Mouse (Mus musculus): ENCODE measurements around the gene Mrpl12. TPM values are rescaled to one million over a fixed set of nuclear protein-coding genes. Genes with fewer than 3 reads are reported as not detected.
A peak's percentile ranks its signal among the peaks of the same experiment; 100 is the strongest.

Mrpl12 gene
- polyA plus RNA-seq (2014; fragmentation: Nextera tagmentation; extraction: Ambion mirVana), result 252 and 266 TPM in 2 replicates

DNA sequence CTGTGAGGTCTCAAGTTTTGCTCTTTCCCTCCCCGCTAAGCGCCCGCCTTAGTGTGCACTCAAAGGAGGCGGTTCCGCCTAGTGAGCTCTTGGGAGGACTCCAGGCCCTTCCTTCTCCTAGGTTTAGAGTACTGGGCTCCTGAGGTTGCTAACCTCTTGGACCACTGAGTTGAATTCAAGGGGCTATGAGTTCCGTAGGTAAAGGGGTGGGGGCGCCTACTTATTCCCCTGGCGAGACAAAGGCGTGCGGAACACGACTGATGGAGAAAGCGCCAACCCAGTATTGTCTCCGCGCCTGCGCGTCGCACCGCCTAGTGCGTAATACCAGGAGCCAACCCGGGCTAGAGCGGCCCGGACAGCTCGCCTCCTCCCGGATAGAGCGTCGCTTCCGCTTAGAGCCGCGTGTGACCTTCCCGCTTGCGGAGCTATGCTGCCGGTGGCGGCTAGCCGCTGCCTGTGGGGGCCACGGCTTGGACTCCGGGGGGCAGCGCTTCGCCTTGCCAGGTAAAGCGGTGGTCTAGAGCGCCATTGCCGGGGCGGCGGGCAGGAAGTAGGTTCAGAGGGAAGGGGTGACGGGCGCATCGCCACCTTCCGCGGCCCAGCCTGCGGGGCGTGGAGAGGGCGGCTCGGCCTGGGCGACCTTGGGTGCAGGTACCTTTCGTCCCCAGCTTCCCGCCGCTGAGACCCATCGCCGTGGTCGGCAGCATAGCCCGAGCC lies at the start of gene Mrpl12:
Gene Mrpl12, plus strand, starts transcription at position 349 of the 717 bp plus-strand sequence.
- H3K36me3 ChIP-seq (ENCODE audit: control insufficient read depth, insufficient read depth, low read length), result peaks cover 66% of the 10 kb centered on the region
- peak within 1 kb of the TSS; percentile 98 for H3K4me3 ChIP-seq (ENCODE audit: low read depth, low read length)
- under 1% methylated on average over 60 of the region's 60 CpGs for WGBS
- peak within 1 kb of the TSS; percentile 98 for H3K9ac ChIP-seq (ENCODE audit: low read depth, low read length)
- ATAC-seq (replicated peaks; ENCODE audit: low FRiP score) (peak; percentile 92), DNase-seq (ENCODE audit: low spot score) (peak; percentile 88)
- H3K4me1 ChIP-seq (replicated peaks; ENCODE audit: control insufficient read depth, insufficient read depth, low read length), result peaks cover 26% of the 10 kb centered on the region
- peak within 1 kb of the TSS; percentile 75 for H3K27ac ChIP-seq (ENCODE audit: low read depth, low read length)
- H3K4me2 ChIP-seq, result peak within 1 kb of the TSS; percentile 88
- H3K9me3 ChIP-seq (ENCODE audit: control insufficient read depth, low read length), result no peaks in the 10 kb centered on the region
- H3K27me3 ChIP-seq (replicated peaks; ENCODE audit: control insufficient read depth, insufficient read depth, low read length), result no peaks in the 10 kb centered on the region

DNA sequence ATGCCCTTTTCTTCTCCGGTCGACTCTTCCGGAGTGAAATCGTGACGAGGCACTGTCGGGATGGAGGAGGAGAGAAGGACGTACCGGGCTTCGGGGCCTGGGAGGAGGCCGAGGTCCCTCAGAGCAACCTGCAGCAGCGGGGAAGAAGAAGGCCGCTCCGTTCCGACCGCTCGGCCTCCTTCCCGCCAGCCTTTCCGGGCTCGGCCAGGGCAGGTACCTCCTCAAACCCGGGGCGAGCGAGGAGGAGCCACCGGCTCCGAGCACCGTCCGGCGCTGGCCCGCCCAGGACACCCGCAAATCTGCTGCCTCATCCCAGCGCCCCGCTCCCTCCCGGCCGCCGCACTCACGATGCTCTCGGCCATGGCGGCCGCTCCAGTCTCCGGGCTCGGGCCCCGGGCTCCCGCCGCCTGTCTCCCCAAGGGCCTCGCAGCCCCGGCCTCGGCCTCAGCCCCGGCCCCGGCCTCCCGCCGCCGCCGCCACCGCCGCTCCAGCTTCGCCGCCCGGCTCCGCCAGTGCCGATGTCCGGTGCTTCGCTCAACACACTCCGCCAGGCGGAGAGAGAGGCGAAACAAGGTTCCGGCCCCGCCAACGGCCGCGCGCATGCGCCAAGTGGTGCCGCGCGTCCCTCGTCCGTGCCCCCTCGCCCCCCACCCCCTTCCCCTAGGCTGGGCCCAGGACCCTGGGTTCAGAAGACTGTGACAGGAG lies 47.1 kb upstream of the Mrpl12 start, which contains the start of gene Nploc4:
Gene Nploc4, minus strand, starts transcription at position 557 of the 705 bp plus-strand sequence.
- H3K9ac ChIP-seq (ENCODE audit: low read depth, low read length), result peak within 1 kb of the TSS; percentile 90
- H3K9me3 ChIP-seq (ENCODE audit: control insufficient read depth, low read length), result no peaks in the 10 kb centered on the region
- H3K36me3 ChIP-seq (ENCODE audit: control insufficient read depth, insufficient read depth, low read length), result peaks cover 17% of the 10 kb centered on the region
- ATAC-seq (replicated peaks; ENCODE audit: low FRiP score) (peak; percentile 87), DNase-seq (ENCODE audit: low spot score) (peak; percentile 90)
- WGBS, result under 1% methylated on average over 66 of the region's 77 CpGs
- peak within 1 kb of the TSS; percentile 62 for H3K27ac ChIP-seq (ENCODE audit: low read depth, low read length)
- peak within 1 kb of the TSS; percentile 99 for H3K4me3 ChIP-seq (ENCODE audit: low read depth, low read length)
- H3K4me1 ChIP-seq (replicated peaks; ENCODE audit: control insufficient read depth, insufficient read depth, low read length), result peaks cover 10% of the 10 kb centered on the region
- peak within 1 kb of the TSS; percentile 94 for H3K4me2 ChIP-seq
- no peaks in the 10 kb centered on the region for H3K27me3 ChIP-seq (replicated peaks; ENCODE audit: control insufficient read depth, insufficient read depth, low read length)

DNA sequence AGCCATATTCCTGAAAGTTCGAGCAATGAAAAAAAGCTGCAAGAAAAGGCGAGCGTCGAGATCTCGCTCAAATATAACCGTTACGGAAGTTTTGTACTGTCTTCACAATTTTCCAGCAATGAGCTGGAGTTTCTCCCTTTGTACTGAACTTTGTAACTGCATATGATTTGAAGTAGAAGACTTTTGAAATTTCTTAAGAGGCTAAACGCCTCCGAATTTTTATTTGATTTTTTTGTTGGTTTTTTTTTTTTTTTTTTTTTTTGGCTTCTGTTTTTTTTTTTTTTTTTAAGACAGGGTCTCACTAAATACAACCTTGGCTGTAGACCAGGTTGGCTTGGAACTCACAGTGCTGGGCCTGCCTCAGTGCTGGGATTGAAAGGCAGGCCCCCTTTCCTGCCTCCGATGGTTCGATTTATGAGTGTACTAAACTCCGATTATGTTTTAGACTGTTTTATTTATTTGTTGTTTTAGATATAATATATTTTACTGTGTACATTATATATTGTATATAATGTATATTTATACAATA lies 46.5 kb upstream of the Mrpl12 start:
- 32% methylated on average over 12 of the region's 12 CpGs for WGBS
- ATAC-seq (replicated peaks; ENCODE audit: low FRiP score) (no peak), DNase-seq (ENCODE audit: low spot score) (no peak)
- peak overlapping the region; percentile 99 for H3K4me3 ChIP-seq (ENCODE audit: low read depth, low read length)
- peaks cover 10% of the 10 kb centered on the region for H3K4me1 ChIP-seq (replicated peaks; ENCODE audit: control insufficient read depth, insufficient read depth, low read length)
- peak overlapping the region; percentile 62 for H3K27ac ChIP-seq (ENCODE audit: low read depth, low read length)
- H3K36me3 ChIP-seq (ENCODE audit: control insufficient read depth, insufficient read depth, low read length), result peaks cover 12% of the 10 kb centered on the region
- peak overlapping the region; percentile 94 for H3K4me2 ChIP-seq
- H3K9ac ChIP-seq (ENCODE audit: low read depth, low read length), result peak overlapping the region; percentile 90
- no peaks in the 10 kb centered on the region for H3K27me3 ChIP-seq (replicated peaks; ENCODE audit: control insufficient read depth, insufficient read depth, low read length)
- no peaks in the 10 kb centered on the region for H3K9me3 ChIP-seq (ENCODE audit: control insufficient read depth, low read length)

DNA sequence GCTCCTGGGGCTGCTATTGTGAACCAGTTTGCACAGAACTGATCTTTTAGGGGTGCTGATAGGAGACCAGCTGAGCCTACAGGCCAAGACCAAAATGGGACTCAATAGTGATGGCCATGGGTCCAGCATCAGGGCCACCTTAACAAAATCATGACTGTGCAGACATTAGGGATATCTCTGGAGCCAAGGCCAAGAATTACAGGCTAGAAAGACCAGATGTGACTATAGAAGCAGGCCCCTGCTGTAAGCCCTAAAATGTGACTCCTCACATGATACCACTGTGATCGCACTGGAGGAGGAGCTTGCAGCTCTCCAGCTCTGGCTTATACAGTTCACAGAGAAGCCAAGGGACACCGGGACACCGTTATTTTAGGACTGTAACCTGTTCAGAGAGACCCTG lies 42.1 kb upstream of the Mrpl12 start, which contains the start of gene Tspan10:
Gene Tspan10, plus strand, starts transcription at position 301 of the 400 bp plus-strand sequence.
- no peaks in the 10 kb centered on the region for H3K27me3 ChIP-seq (replicated peaks; ENCODE audit: control insufficient read depth, insufficient read depth, low read length)
- ATAC-seq (replicated peaks; ENCODE audit: low FRiP score) (no peak), DNase-seq (ENCODE audit: low spot score) (no peak)
- H3K27ac ChIP-seq (ENCODE audit: low read depth, low read length), result no peak within 1 kb of the TSS
- H3K9me3 ChIP-seq (ENCODE audit: control insufficient read depth, low read length), result no peaks in the 10 kb centered on the region
- no peaks in the 10 kb centered on the region for H3K36me3 ChIP-seq (ENCODE audit: control insufficient read depth, insufficient read depth, low read length)
- H3K4me3 ChIP-seq (ENCODE audit: low read depth, low read length), result no peak within 1 kb of the TSS
- 83% methylated on average over 3 of the region's 3 CpGs for WGBS
- no peak within 1 kb of the TSS for H3K4me2 ChIP-seq
- H3K9ac ChIP-seq (ENCODE audit: low read depth, low read length), result no peak within 1 kb of the TSS
- H3K4me1 ChIP-seq (replicated peaks; ENCODE audit: control insufficient read depth, insufficient read depth, low read length), result peaks cover 2% of the 10 kb centered on the region; the same call in 1 of the 2 replicates

DNA sequence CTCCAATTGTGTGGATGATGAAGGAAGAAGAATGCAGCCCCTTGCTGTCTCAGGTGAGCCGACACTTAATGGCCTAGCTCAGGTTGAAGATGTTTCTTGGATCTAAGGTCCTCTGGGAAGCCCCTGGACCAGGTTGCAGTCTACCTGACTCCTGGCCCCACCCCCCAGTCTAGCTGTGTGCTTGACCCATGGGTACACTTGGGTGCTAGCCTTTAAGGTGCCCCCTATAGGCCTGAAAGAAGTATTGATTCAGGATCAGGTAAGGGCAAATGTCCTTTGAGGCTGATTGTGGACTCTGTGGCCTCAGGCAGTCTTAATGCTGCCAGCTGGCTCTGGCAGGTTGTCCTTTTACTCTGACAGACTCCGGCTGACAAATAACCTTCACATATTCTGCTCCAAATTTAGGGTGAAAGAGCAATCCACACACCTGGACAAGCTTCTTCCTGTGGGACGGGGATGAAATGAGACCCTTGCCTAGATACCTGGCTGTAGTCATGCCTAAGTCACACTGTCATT lies 41.6 kb upstream of the Mrpl12 start:
- 84% methylated on average over 3 of the region's 3 CpGs for WGBS

DNA sequence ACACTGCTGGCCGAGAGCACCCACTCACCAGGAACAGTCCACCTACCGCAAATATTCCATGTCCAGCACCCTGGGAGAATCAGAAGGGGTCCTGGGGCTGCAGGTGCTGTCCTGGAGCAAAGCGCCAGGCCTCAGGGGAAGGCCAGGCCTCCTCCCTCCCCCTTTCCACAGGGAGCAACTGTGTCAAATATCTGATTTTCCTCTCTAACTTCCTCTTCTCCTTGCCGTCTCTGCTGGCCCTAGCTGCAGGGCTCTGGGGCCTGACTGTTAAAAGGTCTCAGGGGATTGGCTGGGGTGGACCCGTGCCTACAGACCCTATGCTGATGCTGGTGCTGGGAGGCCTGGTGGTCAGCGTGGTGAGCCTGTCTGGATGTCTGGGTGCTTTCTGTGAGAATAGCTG lies 40.3 kb upstream of the Mrpl12 start:
- 61% methylated on average over 6 of the region's 6 CpGs for WGBS
- H3K9me3 ChIP-seq (ENCODE audit: control insufficient read depth, low read length), result no peaks in the 10 kb centered on the region
- H3K27ac ChIP-seq (ENCODE audit: low read depth, low read length), result no peak overlapping the region
- no peak overlapping the region for H3K4me3 ChIP-seq (ENCODE audit: low read depth, low read length)
- H3K36me3 ChIP-seq (ENCODE audit: control insufficient read depth, insufficient read depth, low read length), result no peaks in the 10 kb centered on the region
- no peak for ATAC-seq (replicated peaks; ENCODE audit: low FRiP score)
- peak; percentile 19 for DNase-seq (ENCODE audit: low spot score)
- peaks cover 2% of the 10 kb centered on the region; the same call in 1 of the 2 replicates for H3K4me1 ChIP-seq (replicated peaks; ENCODE audit: control insufficient read depth, insufficient read depth, low read length)
- no peaks in the 10 kb centered on the region for H3K27me3 ChIP-seq (replicated peaks; ENCODE audit: control insufficient read depth, insufficient read depth, low read length)
- H3K4me2 ChIP-seq, result no peak overlapping the region
- no peak overlapping the region for H3K9ac ChIP-seq (ENCODE audit: low read depth, low read length)

More for the DNA sequence above, 41.6 kb upstream of the Mrpl12 start:
- ATAC-seq (replicated peaks; ENCODE audit: low FRiP score) (no peak), DNase-seq (ENCODE audit: low spot score) (no peak)
- no peak overlapping the region for H3K27ac ChIP-seq (ENCODE audit: low read depth, low read length)
- no peaks in the 10 kb centered on the region for H3K27me3 ChIP-seq (replicated peaks; ENCODE audit: control insufficient read depth, insufficient read depth, low read length)
- H3K9ac ChIP-seq (ENCODE audit: low read depth, low read length), result no peak overlapping the region
- H3K9me3 ChIP-seq (ENCODE audit: control insufficient read depth, low read length), result no peaks in the 10 kb centered on the region
- no peak overlapping the region for H3K4me3 ChIP-seq (ENCODE audit: low read depth, low read length)
- H3K4me1 ChIP-seq (replicated peaks; ENCODE audit: control insufficient read depth, insufficient read depth, low read length), result peaks cover 2% of the 10 kb centered on the region; the same call in 1 of the 2 replicates
- no peaks in the 10 kb centered on the region for H3K36me3 ChIP-seq (ENCODE audit: control insufficient read depth, insufficient read depth, low read length)
- H3K4me2 ChIP-seq, result no peak overlapping the region

DNA sequence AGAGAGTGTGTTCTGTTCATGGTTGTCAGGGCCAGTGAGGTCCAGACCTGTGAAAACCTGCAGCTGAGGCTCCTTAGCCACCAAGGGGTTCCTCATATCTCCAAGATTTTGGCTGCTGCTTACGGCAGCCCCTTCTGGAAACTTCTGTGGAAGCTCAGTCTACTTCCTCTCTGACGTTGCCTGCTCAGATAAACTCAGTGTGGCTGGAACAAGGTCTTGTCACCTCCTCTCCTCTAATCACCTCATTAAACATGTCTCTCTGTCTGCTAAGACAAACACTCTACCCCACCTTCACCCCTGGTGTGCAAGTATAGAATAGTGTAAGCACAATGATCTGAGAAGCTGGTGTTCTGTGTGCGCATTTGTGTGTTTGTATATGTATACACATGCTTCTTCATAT lies 38.9 kb upstream of the Mrpl12 start:
- no peak overlapping the region for H3K4me2 ChIP-seq
- H3K4me1 ChIP-seq (replicated peaks; ENCODE audit: control insufficient read depth, insufficient read depth, low read length), result peaks cover 2% of the 10 kb centered on the region; the same call in 1 of the 2 replicates
- no peaks in the 10 kb centered on the region for H3K9me3 ChIP-seq (ENCODE audit: control insufficient read depth, low read length)
- no peak overlapping the region for H3K27ac ChIP-seq (ENCODE audit: low read depth, low read length)
- no peaks in the 10 kb centered on the region for H3K36me3 ChIP-seq (ENCODE audit: control insufficient read depth, insufficient read depth, low read length)
- H3K4me3 ChIP-seq (ENCODE audit: low read depth, low read length), result no peak overlapping the region
- ATAC-seq (replicated peaks; ENCODE audit: low FRiP score), result no peak
- H3K9ac ChIP-seq (ENCODE audit: low read depth, low read length), result no peak overlapping the region
- H3K27me3 ChIP-seq (replicated peaks; ENCODE audit: control insufficient read depth, insufficient read depth, low read length), result no peaks in the 10 kb centered on the region
- WGBS, result 50% methylated on average over 3 of the region's 3 CpGs
- DNase-seq (ENCODE audit: low spot score), result no peak

DNA sequence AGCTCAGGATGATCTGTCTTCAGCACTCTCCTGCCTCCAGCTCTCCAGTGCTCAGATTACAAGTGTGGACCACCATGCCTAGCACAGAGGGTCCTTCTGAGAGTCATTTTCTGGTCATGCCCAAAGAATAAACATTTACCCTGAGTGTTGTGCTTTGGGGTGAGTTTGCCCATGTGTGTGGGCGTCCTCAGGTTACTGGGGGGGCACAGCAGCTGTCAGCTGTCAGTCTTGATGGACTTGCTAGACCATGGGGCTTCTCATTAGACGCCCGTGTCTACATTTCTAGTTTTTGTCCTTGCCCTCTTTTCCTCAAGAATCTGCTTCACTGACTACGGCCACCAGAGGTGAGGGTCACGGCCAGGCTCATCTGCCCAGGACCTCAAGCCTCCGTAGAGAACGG lies 37.2 kb upstream of the Mrpl12 start:
- no peak for ATAC-seq (replicated peaks; ENCODE audit: low FRiP score)
- DNase-seq (ENCODE audit: low spot score), result no peak
- no peaks in the 10 kb centered on the region for H3K9me3 ChIP-seq (ENCODE audit: control insufficient read depth, low read length)
- H3K9ac ChIP-seq (ENCODE audit: low read depth, low read length), result no peak overlapping the region
- 78% methylated on average over 7 of the region's 7 CpGs for WGBS
- peaks cover 2% of the 10 kb centered on the region; the same call in 1 of the 2 replicates for H3K4me1 ChIP-seq (replicated peaks; ENCODE audit: control insufficient read depth, insufficient read depth, low read length)
- no peak overlapping the region for H3K4me3 ChIP-seq (ENCODE audit: low read depth, low read length)
- no peaks in the 10 kb centered on the region for H3K27me3 ChIP-seq (replicated peaks; ENCODE audit: control insufficient read depth, insufficient read depth, low read length)
- no peak overlapping the region for H3K27ac ChIP-seq (ENCODE audit: low read depth, low read length)
- H3K36me3 ChIP-seq (ENCODE audit: control insufficient read depth, insufficient read depth, low read length), result no peaks in the 10 kb centered on the region
- H3K4me2 ChIP-seq, result no peak overlapping the region
